Mouse (Mus musculus): ENCODE measurements around the gene Trim59. TPM values are rescaled to one million over a fixed set of nuclear protein-coding genes. Genes with fewer than 3 reads are reported as not detected.
A peak's percentile ranks its signal among the peaks of the same experiment; 100 is the strongest.
"Not testable (repeated sequence)": the region's sequence is repeated elsewhere in the genome, so short reads cannot be mapped to it uniquely, and the experiment has no call there.

The Trim59 gene
- polyA plus RNA-seq, 1 experiment from 2014 or later = 60.0 TPM

- TF ChIP-seq CTCF (IDR thresholded peaks at IDR 0.05; ENCODE audit: low read depth) = no peak
- ATAC-seq (replicated peaks; ENCODE audit: low FRiP score, low read depth) (no peak), DNase-seq (ENCODE audit: low spot score) (no peak)
- 37% methylated on average over 5 of the region's 5 CpGs for WGBS
- Histone ChIP-seq H3K4me2 (ENCODE audit: low read length) (peak overlapping the region; percentile 44), H3K4me3 (replicated peaks; ENCODE audit: low read depth, low read length) (0 out of 2 replicates have a peak overlapping the region, but pooled peaks have one; percentile 7), H3K9ac (ENCODE audit: low read depth, low read length) (no peak overlapping the region), H3K27ac (no peak overlapping the region), H3K27me3 (ENCODE audit: insufficient read depth, low read length) (no peaks in the 10 kb centered on the region), H3K36me3 (ENCODE audit: insufficient read depth, low read length) (no peaks in the 10 kb centered on the region), H3K4me1 (replicated peaks; ENCODE audit: insufficient read depth, low read length) (no peaks in the 10 kb centered on the region), H3K9me3 (replicated peaks; ENCODE audit: low read length) (no peaks in the 10 kb centered on the region)
Observed at GRCm38 (mm10) chr3:69041298-69041697, 3.3 kb downstream of the Trim59 start.

GRCm38 (mm10) chr3:69040105-69040504 is 4.5 kb downstream of the Trim59 start:
- Histone ChIP-seq H3K9ac (ENCODE audit: low read depth, low read length) (no peak overlapping the region), H3K4me1 (replicated peaks; ENCODE audit: insufficient read depth, low read length) (no peaks in the 10 kb centered on the region), H3K4me3 (replicated peaks; ENCODE audit: low read depth, low read length) (no peak overlapping the region), H3K4me2 (ENCODE audit: low read length) (no peak overlapping the region), H3K27ac (no peak overlapping the region), H3K9me3 (replicated peaks; ENCODE audit: low read length) (no peaks in the 10 kb centered on the region), H3K27me3 (ENCODE audit: insufficient read depth, low read length) (no peaks in the 10 kb centered on the region), H3K36me3 (ENCODE audit: insufficient read depth, low read length) (no peaks in the 10 kb centered on the region)
- no peak for TF ChIP-seq CTCF (IDR thresholded peaks at IDR 0.05; ENCODE audit: low read depth)
- ATAC-seq (replicated peaks; ENCODE audit: low FRiP score, low read depth) (no peak), DNase-seq (ENCODE audit: low spot score) (peak; percentile 54)
- 86% methylated on average over 2 of the region's 2 CpGs for WGBS

- no peak for DNase-seq (ENCODE audit: low spot score)
- WGBS = 93% methylated on average over 1 of the region's 1 CpGs
- Histone ChIP-seq H3K27ac (no peak overlapping the region), H3K9me3 (replicated peaks; ENCODE audit: low read length) (no peaks in the 10 kb centered on the region), H3K27me3 (ENCODE audit: insufficient read depth, low read length) (no peaks in the 10 kb centered on the region), H3K4me1 (replicated peaks; ENCODE audit: insufficient read depth, low read length) (no peaks in the 10 kb centered on the region), H3K36me3 (ENCODE audit: insufficient read depth, low read length) (peaks cover 41% of the 10 kb centered on the region), H3K4me3 (replicated peaks; ENCODE audit: low read depth, low read length) (no peak overlapping the region), H3K4me2 (ENCODE audit: low read length) (no peak overlapping the region), H3K9ac (ENCODE audit: low read depth, low read length) (no peak overlapping the region)
- TF ChIP-seq CTCF (IDR thresholded peaks at IDR 0.05; ENCODE audit: low read depth) = peak; percentile 39; the same call in 1 of the 2 replicates
- no peak for ATAC-seq (replicated peaks; ENCODE audit: low FRiP score, low read depth)
Observed at GRCm38 (mm10) chr3:69026133-69026783, 18.3 kb downstream of the Trim59 start.

GRCm38 (mm10) chr3:69020764-69021163 is 23.8 kb downstream of the Trim59 start:
- no peak for TF ChIP-seq CTCF (IDR thresholded peaks at IDR 0.05; ENCODE audit: low read depth)
- no peak overlapping the region for H3K9ac ChIP-seq (ENCODE audit: low read depth, low read length)
- no peak overlapping the region for H3K27ac ChIP-seq
- H3K36me3 ChIP-seq (ENCODE audit: insufficient read depth, low read length) = peaks cover 33% of the 10 kb centered on the region
- no peak for ATAC-seq (replicated peaks; ENCODE audit: low FRiP score, low read depth)
- no peak overlapping the region for H3K4me2 ChIP-seq (ENCODE audit: low read length)
- H3K4me3 ChIP-seq (replicated peaks; ENCODE audit: low read depth, low read length) = no peak overlapping the region
- no peaks in the 10 kb centered on the region for H3K4me1 ChIP-seq (replicated peaks; ENCODE audit: insufficient read depth, low read length)
- no peaks in the 10 kb centered on the region for H3K9me3 ChIP-seq (replicated peaks; ENCODE audit: low read length)
- DNase-seq (ENCODE audit: low spot score) = no peak
- no peaks in the 10 kb centered on the region for H3K27me3 ChIP-seq (ENCODE audit: insufficient read depth, low read length)

- Histone ChIP-seq H3K9ac (ENCODE audit: low read depth, low read length) (no peak overlapping the region), H3K27me3 (ENCODE audit: insufficient read depth, low read length) (no peaks in the 10 kb centered on the region), H3K9me3 (replicated peaks; ENCODE audit: low read length) (no peaks in the 10 kb centered on the region), H3K36me3 (ENCODE audit: insufficient read depth, low read length) (peaks cover 31% of the 10 kb centered on the region), H3K4me2 (ENCODE audit: low read length) (no peak overlapping the region), H3K27ac (no peak overlapping the region), H3K4me3 (replicated peaks; ENCODE audit: low read depth, low read length) (no peak overlapping the region), H3K4me1 (replicated peaks; ENCODE audit: insufficient read depth, low read length) (no peaks in the 10 kb centered on the region)
- WGBS = 89% methylated on average over 2 of the region's 2 CpGs
- no peak for ATAC-seq (replicated peaks; ENCODE audit: low FRiP score, low read depth)
- no peak for DNase-seq (ENCODE audit: low spot score)
- TF ChIP-seq CTCF (IDR thresholded peaks at IDR 0.05; ENCODE audit: low read depth) = peak; percentile 51; the same call in 1 of the 2 replicates
Observed at GRCm38 (mm10) chr3:69020285-69020684, 24.3 kb downstream of the Trim59 start.

- not testable (repeated sequence) for H3K27me3 ChIP-seq (ENCODE audit: insufficient read depth, low read length); H3K4me2 ChIP-seq (ENCODE audit: low read length); H3K9me3 ChIP-seq (replicated peaks; ENCODE audit: low read length); DNase-seq (ENCODE audit: low spot score); ATAC-seq (replicated peaks; ENCODE audit: low FRiP score, low read depth); H3K4me1 ChIP-seq (replicated peaks; ENCODE audit: insufficient read depth, low read length); H3K27ac ChIP-seq; H3K4me3 ChIP-seq (replicated peaks; ENCODE audit: low read depth, low read length); H3K9ac ChIP-seq (ENCODE audit: low read depth, low read length)
- 98% methylated on average over 2 of the region's 2 CpGs for WGBS
- H3K36me3 ChIP-seq (ENCODE audit: insufficient read depth, low read length) = peaks cover 22% of the 10 kb centered on the region
Observed at GRCm38 (mm10) chr3:69018635-69019034, 25.9 kb downstream of the Trim59 start.

GRCm38 (mm10) chr3:69017181-69017580 is 27.4 kb downstream of the Trim59 start:
- no peaks in the 10 kb centered on the region for H3K27me3 ChIP-seq (ENCODE audit: insufficient read depth, low read length)
- H3K9me3 ChIP-seq (replicated peaks; ENCODE audit: low read length) = no peaks in the 10 kb centered on the region
- no peak overlapping the region for H3K4me3 ChIP-seq (replicated peaks; ENCODE audit: low read depth, low read length)
- ATAC-seq (replicated peaks; ENCODE audit: low FRiP score, low read depth) (no peak), DNase-seq (ENCODE audit: low spot score) (no peak)
- H3K36me3 ChIP-seq (ENCODE audit: insufficient read depth, low read length) = peaks cover 25% of the 10 kb centered on the region
- no peaks in the 10 kb centered on the region for H3K4me1 ChIP-seq (replicated peaks; ENCODE audit: insufficient read depth, low read length)
- H3K4me2 ChIP-seq (ENCODE audit: low read length) = no peak overlapping the region
- 88% methylated on average over 3 of the region's 3 CpGs for WGBS
- no peak overlapping the region for H3K27ac ChIP-seq
- H3K9ac ChIP-seq (ENCODE audit: low read depth, low read length) = no peak overlapping the region
- TF ChIP-seq CTCF (IDR thresholded peaks at IDR 0.05; ENCODE audit: low read depth) = no peak
